Mouse (Mus musculus): ENCODE measurements around the gene Zmym1.
"Not testable (repeated sequence)": the region's sequence is repeated elsewhere in the genome, so short reads cannot be mapped to it uniquely, and the experiment has no call there.

Zmym1 gene

DNA sequence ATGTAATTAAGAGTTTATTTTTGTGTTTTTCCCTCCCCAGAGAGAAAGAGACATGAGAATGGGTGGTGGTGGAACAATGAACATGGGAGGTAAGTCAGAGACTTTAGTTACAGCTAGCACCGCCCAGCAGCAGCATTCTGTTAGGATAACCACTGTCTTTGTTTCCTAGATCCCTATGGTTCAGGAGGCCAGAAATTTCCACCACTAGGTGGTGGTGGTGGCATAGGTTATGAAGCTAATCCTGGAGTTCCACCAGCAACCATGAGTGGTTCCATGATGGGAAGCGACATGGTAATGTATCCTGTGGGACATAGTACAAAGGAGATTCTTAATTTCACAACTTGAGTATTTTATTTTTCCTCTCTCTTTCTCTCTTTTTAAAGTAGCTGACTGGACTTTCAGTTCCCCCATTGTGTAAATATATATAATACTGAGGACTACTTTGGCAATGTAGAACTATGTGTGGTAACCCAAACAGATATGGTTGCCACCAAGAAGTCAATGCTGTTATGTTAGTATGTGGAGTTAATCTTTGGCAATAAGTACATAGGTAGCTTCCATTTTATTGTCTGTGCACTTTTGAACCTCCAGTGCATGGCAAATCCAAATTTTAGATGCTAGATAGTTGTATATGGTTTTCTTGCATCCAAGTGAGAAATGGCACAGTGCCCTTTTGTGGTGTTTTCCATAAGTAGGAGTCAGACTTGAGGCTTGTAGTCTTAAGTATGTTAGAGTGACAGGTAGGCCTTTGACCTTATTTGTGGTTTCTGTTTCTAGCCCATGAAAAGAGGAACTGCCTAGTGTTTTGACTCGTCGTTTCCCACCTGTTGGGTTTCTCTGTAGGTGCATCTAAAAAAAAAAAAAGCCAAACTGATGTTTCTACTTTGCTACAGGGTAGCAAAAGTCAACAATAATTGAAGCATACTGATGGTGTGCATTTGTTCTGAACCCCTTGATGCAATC, 33.4 kb downstream of the Zmym1 start:
- DNase-seq (ENCODE audit: inconsistent ontology term), result peak; percentile 20

DNA sequence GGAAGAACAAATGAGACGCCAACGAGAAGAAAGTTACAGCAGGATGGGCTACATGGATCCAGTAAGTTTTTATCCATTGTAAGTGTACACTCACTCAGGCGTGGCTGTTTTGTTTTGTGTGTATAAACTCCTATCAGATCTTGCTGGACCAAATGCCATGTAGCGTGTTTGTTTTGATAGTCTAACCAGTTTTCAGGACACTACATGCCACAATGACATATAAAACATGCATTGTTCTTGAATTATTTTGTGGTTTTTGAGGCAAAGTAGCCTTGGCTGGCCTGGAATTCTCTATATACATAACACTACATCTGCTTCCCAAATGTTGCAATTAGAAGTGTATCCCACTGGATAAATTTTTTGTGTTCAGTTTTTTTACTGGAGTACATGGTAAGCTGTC, 34.1 kb downstream of the Zmym1 start:
- no peak for DNase-seq (ENCODE audit: inconsistent ontology term)

DNA sequence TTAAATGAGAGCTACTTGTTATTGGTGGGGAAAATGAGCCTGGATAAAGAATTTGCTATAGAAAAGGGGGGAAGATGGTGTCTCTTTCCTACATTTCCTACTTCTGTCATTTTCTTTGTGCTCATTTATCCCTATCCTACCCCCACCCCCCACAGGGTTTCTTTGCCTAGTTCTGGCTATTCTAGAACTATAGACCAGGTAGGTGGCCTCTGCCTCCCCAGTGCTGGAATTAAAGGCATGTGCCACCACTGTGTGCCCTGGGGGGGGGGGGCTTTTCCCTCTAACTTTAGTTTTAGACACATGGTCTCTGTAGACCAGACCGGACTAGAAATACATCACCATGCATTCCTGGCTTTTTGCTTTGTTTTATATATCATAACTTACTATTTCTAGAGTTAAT, 36.7 kb downstream of the Zmym1 start:
- no peak for DNase-seq (ENCODE audit: inconsistent ontology term)

DNA sequence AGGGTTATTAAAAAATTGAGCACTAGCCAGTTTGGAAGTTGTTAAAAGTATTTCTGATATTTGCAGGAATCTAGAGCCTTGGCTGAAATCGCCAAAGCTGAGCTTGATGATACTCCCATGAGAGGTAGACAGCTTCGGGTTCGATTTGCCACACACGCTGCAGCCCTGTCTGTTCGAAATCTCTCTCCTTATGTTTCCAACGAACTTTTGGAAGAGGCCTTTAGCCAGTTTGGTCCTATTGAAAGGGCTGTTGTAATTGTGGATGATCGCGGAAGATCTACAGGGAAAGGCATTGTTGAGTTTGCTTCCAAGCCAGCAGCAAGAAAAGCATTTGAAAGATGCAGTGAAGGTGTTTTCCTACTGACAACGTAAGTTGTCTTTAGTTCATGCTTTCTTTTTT, 37.8 kb downstream of the Zmym1 start:
- DNase-seq (ENCODE audit: inconsistent ontology term), result no peak

DNA sequence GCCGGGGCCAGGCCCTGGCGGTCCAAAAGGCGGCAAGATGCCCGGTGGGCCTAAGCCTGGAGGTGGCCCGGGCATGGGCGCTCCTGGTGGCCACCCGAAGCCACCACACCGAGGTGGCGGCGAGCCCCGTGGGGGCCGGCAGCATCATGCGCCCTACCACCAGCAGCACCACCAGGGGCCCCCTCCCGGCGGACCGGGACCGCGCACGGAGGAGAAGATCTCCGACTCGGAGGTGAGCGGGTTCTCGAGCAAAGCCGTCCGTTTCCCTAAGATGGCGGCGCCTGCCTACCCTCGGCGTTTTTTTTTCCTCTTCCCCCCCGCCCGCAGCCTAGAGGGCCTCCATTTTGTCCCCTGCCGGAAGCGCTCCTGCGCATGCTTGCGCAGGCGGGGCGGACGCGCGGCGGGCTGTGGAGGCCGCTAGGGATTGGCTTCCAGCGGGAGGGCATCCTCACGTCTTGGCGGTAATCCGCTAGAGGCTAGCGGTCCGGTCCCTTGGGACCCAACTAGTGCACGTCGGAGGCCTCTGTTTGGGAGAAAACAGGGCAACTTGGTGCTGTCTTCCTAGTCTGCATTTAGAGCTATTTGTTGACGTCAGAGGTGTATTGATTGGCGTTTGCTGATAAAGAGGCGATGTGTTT, 38.8 kb downstream of the Zmym1 start:
- DNase-seq (ENCODE audit: inconsistent ontology term), result peak; percentile 95

DNA sequence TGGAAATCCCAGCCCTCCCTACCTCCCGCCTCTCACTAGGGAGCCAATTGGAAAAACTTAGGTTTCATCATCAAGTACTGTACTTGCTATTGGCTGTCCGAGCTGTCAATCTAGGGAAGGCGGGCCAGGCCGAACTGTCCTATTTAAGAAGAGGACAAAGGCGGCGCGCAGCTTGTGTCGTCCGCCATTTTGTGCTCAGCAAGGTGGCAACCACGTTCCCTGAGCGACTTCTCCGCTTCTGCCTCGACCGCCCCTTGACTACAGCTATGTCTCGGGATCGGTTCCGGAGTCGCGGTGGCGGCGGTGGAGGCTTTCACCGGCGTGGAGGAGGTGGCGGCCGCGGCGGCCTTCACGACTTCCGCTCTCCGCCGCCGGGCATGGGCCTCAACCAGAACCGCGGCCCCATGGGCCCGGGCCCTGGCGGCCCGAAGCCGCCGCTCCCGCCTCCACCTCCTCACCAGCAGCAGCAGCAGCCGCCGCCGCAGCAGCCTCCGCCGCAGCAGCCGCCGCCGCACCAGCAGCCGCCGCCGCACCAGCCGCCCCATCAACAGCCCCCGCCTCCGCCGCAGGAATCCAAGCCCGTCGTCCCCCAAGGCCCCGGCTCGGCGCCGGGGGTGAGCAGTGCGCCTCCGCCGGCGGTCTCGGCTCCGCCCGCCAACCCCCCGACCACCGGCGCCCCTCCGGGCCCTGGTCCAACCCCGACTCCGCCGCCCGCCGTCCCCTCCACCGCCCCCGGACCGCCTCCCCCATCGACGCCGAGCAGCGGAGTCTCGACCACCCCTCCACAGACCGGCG, 39.6 kb downstream of the Zmym1 start, which contains the start of gene Sfpq:
Gene Sfpq, plus strand, starts transcription at position 174 of the 795 bp plus-strand sequence.
- DNase-seq (ENCODE audit: inconsistent ontology term), result peak; percentile 97

DNA sequence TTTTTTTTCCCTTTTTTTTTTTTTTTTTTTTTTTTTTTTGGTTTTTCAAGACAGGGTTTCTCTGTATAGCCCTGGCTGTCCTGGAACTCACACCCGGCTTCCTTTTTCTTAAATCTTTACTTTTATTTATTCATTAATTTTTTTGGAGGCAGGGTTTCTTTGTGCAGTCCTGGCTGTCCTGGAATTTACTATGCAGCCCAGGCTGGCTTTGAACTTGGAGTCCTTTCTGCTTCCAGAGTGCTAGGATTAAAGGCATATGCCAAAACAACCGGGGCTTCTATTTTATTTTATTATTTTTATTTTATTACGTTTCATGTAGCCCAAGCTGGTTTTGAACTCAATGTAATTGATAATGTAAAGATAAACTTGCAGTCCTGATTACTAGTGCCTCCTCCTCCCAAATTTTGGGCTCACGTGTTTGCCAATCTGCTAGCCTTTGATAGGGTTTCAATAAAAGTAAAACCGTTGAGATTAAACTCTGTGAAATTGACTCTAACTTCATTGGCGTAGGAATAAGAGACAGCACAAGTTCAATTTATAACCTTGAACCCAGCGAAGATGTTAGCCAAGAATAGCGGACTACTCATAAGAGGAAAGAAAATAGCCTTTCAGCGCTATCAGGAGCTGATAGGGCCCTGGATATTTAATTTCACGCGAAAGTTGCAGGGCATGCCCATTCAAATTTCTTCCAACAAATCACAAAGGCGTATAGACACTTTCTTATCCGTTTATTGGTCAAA, 40.4 kb downstream of the Zmym1 start:
- no peak for DNase-seq (ENCODE audit: inconsistent ontology term)

DNA sequence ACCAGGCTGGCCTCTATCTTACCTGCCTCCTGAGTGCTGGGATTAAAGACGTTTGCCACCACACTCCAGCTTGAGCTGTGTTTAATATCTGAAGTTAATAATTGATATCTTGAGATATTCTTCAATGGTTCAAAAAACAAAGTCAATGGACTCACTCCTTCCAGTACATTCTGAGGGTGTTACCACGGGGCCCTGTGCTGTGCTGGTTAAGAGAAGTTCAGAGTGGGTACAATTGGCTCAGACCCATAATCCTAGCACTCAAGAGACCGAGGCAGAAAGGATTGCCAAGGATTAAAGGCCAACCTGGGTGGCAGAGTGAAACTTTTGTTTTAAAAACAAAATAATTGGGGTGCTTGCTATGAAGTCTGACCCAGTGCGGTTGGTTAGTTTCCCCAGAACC, 44.6 kb downstream of the Zmym1 start:
- DNase-seq (ENCODE audit: inconsistent ontology term), result no peak

DNA sequence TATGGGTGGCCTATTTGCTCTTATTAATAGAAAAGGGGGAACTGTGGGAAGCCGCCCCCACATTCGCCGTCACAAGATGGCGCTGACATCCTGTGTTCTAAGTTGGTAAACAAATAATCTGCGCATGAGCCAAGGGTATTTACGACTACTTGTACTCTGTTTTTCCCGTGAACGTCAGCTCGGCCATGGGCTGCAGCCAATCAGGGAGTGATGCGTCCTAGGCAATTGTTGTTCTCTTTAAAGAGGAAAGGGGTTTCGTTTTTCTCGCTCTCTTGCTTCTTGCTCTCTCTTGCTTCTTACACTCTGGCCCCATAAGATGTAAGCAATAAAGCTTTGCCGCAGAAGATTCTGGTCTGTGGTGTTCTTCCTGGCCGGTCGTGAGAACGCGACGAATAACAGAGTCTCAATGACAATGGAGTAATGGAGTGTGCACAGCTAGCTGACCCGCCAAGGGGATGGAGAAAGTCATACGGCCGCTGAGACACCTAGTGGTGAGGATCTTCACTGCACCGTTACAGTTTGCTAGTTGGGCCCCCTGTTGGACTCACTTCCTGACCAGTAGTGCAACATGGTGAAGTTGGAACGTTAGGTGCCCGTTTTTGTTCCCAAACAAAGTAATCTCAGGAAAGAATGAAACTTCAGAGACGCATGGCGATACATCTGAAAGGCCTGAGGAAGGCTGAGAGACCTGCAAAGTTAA, 45.5 kb downstream of the Zmym1 start:
- peak; percentile 84 for DNase-seq (ENCODE audit: inconsistent ontology term)

DNA sequence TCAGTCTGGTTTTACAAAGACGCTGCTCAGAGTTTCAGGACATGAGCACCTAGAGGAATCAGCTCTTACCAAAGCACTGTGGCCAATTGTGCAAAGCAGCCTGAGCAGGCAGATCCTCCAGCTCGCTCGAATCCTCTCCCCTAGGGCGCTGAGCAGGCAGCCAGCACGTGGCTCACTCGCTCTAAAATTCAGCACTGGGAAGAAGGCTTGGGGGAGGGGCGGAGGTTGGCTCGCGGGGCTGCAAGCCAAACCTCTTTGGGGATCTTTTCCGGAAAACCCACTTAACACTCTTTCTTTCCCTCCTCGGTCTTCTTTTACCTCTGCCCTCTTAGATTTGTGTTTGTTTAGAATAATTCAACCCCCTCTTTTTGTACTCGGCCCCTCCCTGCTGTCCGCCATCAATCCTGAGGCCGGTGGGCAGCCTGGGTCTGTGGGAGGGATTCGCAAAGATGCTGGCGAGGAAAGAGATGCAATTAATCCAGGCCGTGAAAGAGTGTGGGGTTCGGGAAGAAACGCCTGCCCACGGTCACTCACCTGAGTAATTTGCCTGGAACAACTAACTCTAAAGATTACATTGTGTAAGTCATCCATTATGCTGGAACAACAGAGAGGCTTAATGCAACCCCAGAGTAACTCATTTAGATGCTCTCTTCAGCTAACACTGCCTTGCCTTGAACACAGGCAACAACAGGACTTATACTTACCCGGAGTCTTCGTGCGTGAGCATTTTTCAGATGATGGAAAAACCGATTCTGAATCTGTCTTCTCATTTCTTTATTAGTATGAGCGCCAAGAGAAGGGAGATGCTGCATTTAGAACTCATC, 55.6 kb downstream of the Zmym1 start:
- DNase-seq (ENCODE audit: inconsistent ontology term), result peak; percentile 53

DNA sequence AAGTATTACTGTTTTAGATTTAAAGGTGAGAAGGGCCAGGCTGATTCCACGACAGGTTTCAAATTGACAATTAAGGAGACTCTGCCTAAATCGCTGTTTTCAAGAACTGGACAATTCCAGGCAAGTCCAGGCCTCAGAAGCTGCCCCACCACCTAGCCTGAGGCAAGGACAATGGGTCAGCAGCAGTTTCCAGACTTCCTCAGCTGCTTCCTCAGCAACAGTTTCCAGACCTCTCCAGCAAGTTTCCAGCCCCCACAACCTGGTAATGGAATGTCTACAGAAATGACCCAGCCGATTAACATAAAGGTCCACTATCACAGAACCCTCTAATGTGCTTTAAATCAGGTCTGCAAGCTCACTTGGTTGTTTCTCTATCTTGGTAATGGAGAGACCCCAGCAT, 56.6 kb downstream of the Zmym1 start:
- no peak for DNase-seq (ENCODE audit: inconsistent ontology term)

DNA sequence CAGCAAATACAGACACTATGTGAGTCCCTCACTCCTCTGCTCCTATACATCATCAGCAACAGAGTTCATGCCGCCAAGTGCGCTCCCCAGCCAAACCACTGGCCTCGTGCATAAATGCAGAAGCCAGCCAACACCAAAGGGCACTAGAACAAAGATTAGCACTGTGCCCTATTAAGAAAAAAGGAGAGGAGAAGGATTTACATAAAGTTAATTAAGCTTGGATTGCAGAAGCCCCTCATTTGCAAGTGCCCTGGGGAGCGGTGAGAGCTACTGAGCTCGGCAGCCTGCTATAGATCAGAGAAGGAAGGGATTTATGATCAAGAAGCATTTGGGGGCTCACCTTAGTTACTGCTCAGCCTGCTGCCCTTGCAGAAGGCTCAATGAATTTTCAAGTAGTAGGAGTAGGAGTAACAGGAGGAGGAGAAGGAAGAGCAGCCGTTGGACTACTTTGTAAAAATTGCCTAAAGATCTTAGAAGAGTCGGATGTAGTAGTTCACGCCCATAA, 60.3 kb downstream of the Zmym1 start:
- DNase-seq (ENCODE audit: inconsistent ontology term), result no peak

DNA sequence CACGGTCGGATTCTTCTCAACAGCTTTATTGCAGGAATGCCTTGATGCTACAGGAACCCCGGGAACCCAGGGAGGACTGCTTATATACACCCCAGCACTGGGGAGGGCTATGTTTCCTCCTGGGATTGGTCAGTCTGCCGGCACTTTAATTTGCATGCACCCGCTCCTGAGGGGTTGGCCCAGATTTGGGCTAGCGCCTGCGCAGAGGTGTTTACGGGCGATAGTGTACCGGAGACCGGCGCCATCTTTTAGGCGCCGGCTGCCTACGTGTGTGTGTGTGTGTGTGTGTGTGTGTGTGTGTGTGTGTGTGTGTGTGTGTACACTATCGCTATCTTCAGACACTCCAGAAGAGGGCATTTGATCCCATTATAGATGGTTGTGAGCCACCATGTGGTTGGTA, 61.6 kb downstream of the Zmym1 start:
- DNase-seq (ENCODE audit: inconsistent ontology term), result not testable (repeated sequence)
